Mouse (Mus musculus) monocyte, adult 5-6 weeks (primary cell): ENCODE measurements around the gene Rad51ap1. TPM values are rescaled to one million over a fixed set of nuclear protein-coding genes. Genes with fewer than 3 reads are reported as not detected.

Source experiments
- total RNA-seq: library from RNA; stranded (forward); fragments of 200-1000, 200-491, 200-594 nt; gene quantifications from 3 replicates; pipeline ENCODE4 v1.2.3, GENCODE M21; 2017

The Rad51ap1 gene
- total RNA-seq, 1 experiment from 2014 or later, result 1.9 TPM

Other genes starting within 250 kb of the Rad51ap1 start
- gene Kcna6, start 198.9 kb downstream of the Rad51ap1 start, total RNA-seq, result not detected in 3 replicates
- 61.6 to 69.8 TPM (median 68.9 TPM) in 3 replicates for gene Ndufa9, start 90.5 kb downstream of the Rad51ap1 start, total RNA-seq
- 0.29 TPM in 1 of 3 replicates, not detected in the others for gene Akap3, start 86.5 kb downstream of the Rad51ap1 start, total RNA-seq
- not detected in 3 replicates for gene Dyrk4, start 17.7 kb downstream of the Rad51ap1 start, total RNA-seq
- 37.2 to 50.2 TPM (median 48.4 TPM) in 3 replicates for gene D6Wsu163e, start 375 bp upstream of the Rad51ap1 start, total RNA-seq
- gene Fgf6, start 76.0 kb upstream of the Rad51ap1 start, total RNA-seq, result 0.75 TPM in 1 of 3 replicates, not detected in the others
- gene Fgf23, start 133.3 kb upstream of the Rad51ap1 start, total RNA-seq, result not detected in 3 replicates
- gene Tigar, start 170.0 kb upstream of the Rad51ap1 start, total RNA-seq, result 3.1 to 8.6 TPM (median 4.5 TPM) in 3 replicates
- gene Ccnd2, start 212.6 kb upstream of the Rad51ap1 start, total RNA-seq, result 30.4 to 97.0 TPM (median 61.4 TPM) in 3 replicates